Mouse (Mus musculus): ENCODE data around the gene Mfsd4b3. TPM values are rescaled to one million over a fixed set of nuclear protein-coding genes. Genes with fewer than 3 reads are reported as not detected.
A peak's percentile ranks its signal among the peaks of the same experiment; 100 is the strongest.
"Not testable (repeated sequence)": the region's sequence is repeated elsewhere in the genome, so short reads cannot be mapped to it uniquely, and the experiment has no call there.

Gene Mfsd4b3
- polyA plus RNA-seq (2017; shearing (Covaris generic)), result not detected

- ATAC-seq, result peak; percentile 100
Measured at GRCm38 (mm10) chr10:39959761-39960440, at the start of gene Mfsd4b3. TSS of gene Mfsd4b3 (minus strand) at chr10:39960153.

DNA sequence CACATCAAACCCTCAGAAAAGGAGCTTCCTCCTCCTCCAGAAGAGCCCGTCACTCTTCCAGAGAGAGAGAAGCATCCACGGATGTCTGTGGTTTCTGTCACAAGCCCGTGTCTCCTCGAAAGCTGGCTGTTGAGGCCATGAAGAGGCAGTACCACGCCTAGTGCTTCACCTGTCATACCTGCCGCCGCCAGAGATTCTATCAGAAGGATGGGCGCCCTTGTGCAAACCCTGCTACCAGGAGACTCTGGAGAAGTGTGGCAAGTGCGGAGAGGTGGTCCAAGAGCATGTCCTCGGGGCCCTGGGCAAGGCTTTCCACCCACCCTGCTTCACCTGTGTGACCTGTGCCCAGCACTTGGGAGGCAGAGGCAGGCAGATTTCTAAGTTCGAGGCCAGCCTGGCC lies 49.6 kb upstream of the Mfsd4b3 start:
- ATAC-seq, result no peak

- not testable (repeated sequence) for ATAC-seq
Measured at GRCm38 (mm10) chr10:40008847-40009246, 48.9 kb upstream of the Mfsd4b3 start.

GRCm38 (mm10) chr10:40007953-40008352 lies 48.0 kb upstream of the Mfsd4b3 start:
- no peak for ATAC-seq

GRCm38 (mm10) chr10:40006963-40007362 lies 47.0 kb upstream of the Mfsd4b3 start:
- ATAC-seq, result no peak

- ATAC-seq, result no peak
Measured at GRCm38 (mm10) chr10:40000746-40001145, 40.8 kb upstream of the Mfsd4b3 start.

GRCm38 (mm10) chr10:39991155-39991554 lies 31.2 kb upstream of the Mfsd4b3 start:
- ATAC-seq, result peak; percentile 98

GRCm38 (mm10) chr10:39986466-39986865 lies 26.5 kb upstream of the Mfsd4b3 start, which contains the start of gene Mfsd4b5:
TSS of gene Mfsd4b5 (minus strand) at chr10:39986646.
- no peak for ATAC-seq

DNA sequence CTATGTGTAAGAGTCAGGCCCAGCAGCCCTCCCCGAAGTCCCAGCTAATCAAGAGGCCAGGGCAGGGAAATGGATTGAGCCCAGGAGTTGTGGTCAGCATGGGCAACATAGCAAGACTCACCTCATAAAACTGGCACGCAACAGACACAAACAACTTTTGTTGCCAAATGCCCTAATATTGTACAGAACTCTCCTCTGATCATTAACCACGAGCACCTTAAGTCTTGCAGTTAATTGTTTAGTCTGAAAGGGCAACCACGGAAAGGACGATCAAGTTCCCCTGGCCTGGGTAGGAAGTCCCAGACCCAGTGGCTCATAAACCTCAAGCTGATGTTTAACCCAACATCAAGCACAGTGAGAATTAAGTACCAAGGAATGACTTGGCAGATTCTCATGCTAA lies 22.7 kb upstream of the Mfsd4b3 start:
- ATAC-seq, result no peak

- ATAC-seq, result no peak
Measured at GRCm38 (mm10) chr10:39978231-39978630, 18.3 kb upstream of the Mfsd4b3 start.

GRCm38 (mm10) chr10:39977346-39977745 lies 17.4 kb upstream of the Mfsd4b3 start:
- ATAC-seq, result no peak

GRCm38 (mm10) chr10:39975771-39976170 lies 15.8 kb upstream of the Mfsd4b3 start:
- no peak for ATAC-seq

DNA sequence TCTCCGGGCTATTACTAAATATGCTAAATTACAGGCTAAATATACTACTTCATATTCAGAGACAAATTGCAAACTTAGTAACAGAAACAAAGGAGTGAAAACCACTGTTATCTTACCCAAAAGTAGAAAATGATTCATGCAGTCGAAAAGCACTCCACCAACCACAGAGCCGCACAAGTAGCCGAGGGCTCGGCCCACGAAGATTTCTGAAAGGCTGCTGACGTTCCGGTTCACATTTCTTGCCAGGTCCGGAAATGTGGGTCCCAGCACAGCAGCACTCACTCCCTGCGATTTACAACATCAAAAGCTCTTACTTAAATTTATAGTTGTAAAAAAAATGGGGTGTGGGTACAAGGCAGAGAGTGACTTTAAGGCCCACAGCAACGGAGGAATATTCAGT lies 15.0 kb upstream of the Mfsd4b3 start:
- peak; percentile 81 for ATAC-seq

DNA sequence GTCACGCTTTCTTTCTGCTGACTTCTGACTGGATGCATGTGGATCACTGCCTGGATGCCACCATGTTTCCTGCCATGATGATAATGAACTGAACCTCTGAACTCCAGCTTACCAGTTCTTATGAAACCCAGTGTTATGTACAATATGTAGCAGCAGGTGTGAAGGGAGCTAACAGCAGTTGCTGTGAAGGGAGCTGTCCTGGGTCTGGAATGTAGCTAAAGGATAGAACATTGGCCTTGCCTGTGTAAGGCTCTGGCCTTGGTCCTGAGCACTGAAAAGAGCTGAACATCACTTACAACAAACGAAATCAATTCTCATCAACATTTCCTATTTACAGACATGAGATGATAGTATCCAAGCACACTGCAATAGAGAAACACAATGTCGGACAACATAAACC lies 7.6 kb upstream of the Mfsd4b3 start:
- ATAC-seq, result no peak

DNA sequence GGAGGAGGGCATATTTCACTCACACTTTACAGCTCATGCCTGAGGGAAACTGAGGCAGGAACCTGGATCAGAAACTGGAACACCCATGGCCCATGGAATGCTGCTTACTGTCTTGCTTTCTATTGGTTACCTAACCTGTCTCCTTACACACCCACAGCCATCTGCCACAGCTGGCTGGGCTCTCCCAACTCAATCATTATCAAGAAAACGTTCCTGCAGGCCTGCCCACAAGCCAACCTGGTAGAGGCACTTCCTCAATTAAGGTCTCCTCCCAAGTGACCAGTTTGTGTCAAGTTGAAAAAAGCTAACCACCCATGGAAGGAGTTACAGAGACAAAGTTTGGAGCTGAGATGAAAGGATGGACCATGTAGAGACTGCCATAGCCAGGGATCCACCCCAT lies 2.0 kb upstream of the Mfsd4b3 start:
- no peak for ATAC-seq

DNA sequence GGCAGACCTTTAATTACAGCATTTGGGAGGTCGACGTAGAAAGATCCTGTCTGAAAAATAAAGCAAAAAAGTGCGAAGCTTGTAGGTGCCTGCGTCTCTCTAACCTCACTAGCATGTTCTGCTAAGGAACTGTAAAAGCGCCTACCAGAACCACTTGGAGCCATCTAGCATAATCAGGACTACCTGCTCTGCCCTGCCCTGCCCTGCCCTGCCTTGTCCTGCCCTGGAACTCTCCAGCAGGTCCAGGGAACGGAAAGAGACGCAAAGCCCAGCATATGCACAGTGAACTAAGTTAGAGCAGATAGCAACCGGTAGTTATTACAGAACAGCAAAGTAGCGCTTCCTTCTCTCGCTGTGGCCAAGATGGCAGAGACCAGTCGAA lies 479 bp upstream of the Mfsd4b3 start:
- no peak for ATAC-seq

DNA sequence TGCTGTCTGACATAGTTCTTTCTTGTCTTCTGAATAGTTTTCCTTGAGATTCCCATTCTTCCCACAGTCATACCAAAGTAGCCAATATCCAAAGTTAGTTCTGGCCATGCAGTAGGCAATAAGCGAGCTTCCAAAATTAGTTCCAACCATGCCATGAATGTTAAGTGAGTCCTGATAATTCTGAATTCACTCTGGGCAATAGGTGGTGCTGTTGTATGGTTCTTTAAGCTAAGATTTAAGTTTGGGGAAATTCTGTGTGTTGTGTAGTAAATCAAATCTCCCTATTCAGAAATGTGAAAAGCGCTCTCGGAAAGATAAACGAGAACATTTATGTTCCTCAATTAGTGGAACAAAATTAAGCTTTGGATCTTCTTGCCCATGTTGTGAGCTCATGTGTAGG lies 1.7 kb downstream of the Mfsd4b3 start:
- ATAC-seq, result no peak

- ATAC-seq, result no peak
Measured at GRCm38 (mm10) chr10:39956340-39956878, 3.5 kb downstream of the Mfsd4b3 start.

DNA sequence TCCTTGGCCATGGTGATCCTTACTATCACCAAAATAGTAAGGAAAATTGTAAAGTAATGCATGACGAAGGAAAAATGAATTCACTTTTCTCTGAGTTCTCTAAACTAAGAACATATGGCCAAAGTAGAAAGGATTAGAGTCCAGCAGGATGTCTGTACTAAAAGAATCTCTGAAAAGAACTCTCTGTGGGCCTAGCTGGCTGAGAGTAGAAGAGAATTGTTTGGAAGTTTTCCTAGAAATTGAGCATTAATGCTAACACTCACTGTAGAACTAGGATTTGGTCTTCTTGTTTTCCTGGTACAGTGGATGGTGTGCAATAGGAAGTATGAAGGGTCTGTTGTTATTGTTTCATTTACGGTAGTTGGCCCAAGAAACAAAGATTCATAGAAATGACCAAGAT lies 4.8 kb downstream of the Mfsd4b3 start:
- ATAC-seq, result no peak

DNA sequence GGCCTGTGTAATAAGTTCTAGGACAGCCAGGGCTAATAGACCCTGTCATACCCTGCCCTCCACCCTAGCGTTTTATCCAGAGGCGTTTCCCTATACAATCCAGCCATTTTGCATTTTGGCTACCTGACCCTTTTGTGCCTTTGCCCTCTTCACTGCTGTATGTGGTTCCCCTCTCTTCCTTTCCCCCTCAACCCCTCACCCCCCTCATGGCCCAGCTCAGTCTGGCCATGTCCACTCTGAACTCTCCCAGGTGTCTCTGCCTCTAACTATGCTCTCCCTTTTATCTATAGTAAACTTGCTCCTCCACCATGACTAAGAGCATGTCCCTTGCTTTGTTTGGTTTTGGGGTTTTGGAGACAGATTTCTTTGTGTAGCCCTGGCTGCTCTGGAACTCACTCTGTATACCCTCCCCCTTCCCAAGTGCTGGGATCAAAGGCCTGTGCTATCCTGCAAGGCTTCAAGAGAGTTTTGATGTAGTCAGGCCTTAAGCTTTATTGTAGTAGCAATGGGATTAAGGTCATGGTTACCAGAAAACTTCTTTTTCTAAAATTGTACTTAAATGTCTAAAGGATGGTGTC lies 10.5 kb downstream of the Mfsd4b3 start:
- ATAC-seq, result no peak

- not testable (repeated sequence) for ATAC-seq
Measured at GRCm38 (mm10) chr10:39947195-39947594, 12.8 kb downstream of the Mfsd4b3 start.

GRCm38 (mm10) chr10:39936553-39936952 lies 23.4 kb downstream of the Mfsd4b3 start:
- no peak for ATAC-seq

GRCm38 (mm10) chr10:39926616-39927139 lies 33.3 kb downstream of the Mfsd4b3 start, which contains the start of gene Mfsd4b2:
TSS of gene Mfsd4b2 (minus strand) at chr10:39926923.
- no peak for ATAC-seq

DNA sequence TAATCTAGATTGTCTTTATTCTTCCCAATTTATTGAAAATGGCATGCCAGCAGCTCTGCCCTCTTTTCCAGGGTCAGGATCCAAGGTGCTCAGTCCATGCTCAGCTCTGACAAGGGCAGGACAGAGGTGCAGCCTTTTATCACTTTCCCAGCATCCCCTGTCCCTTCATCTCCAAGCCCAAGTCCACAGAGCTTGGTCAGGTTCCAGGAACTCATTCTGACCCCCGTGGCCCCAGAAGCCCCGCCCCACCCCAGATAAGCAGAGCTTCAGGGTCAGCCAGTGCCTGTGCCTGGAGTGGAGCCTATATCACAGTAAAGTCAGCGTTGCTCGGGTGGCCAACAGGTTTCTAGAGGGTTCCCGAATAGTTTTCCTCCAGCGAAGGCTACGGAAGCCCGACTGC lies 35.4 kb downstream of the Mfsd4b3 start:
- ATAC-seq, result not testable (repeated sequence)
